Mouse (Mus musculus) liver, postnatal 0 days (tissue): Measurements from ENCODE around the gene Cers5. TPM values are rescaled to one million over a fixed set of nuclear protein-coding genes. Genes with fewer than 3 reads are reported as not detected.

Experiments used
- ATAC-seq: fragments of 200-750 bp; cut with Nextera tagmentation; 2 replicates; pipeline ENCODE4 v1.8.0; 2017; ENCODE audit warnings: mild to moderate bottlenecking, moderate library complexity
- DNase-seq: peaks from one replicate; pipeline ENCODE4 v3.0.0-alpha.2; 2016
- H3K27ac ChIP-seq: fragments of 300-500 bp; sonication (generic); 2 replicates; pipeline ENCODE4 v1.5.1; 2014; ENCODE audit warnings: antibody characterized with exemption, moderate library complexity, mild to moderate bottlenecking, low read depth
- H3K27me3 ChIP-seq: fragments of 300-500 bp; sonication (generic); 2 replicates; pipeline ENCODE4 v1.6.1; 2014; ENCODE audit warnings: low read length, control low read depth, mixed read lengths; ENCODE audit not compliant: insufficient read depth
- H3K36me3 ChIP-seq: fragments of 300-500 bp; sonication (generic); replicated peaks from 2 replicates; pipeline ENCODE4 v1.6.1; 2014; ENCODE audit warnings: mild to moderate bottlenecking, control low read depth, low read length, moderate library complexity, mixed read lengths; ENCODE audit not compliant: insufficient read depth
- H3K4me1 ChIP-seq: fragments of 300-500 bp; sonication (generic); 2 replicates; pipeline ENCODE4 v1.6.1; 2014; ENCODE audit warnings: antibody characterized with exemption, mild to moderate bottlenecking, control low read depth; ENCODE audit not compliant: insufficient read depth
- H3K4me2 ChIP-seq: fragments of 300-500 bp; sonication (generic); 2 replicates; pipeline ENCODE4 v1.6.1; 2014; ENCODE audit warnings: low read depth, mild to moderate bottlenecking, low read length, moderate library complexity, mixed read lengths
- H3K4me3 ChIP-seq: fragments of 300-500 bp; sonication (generic); 2 replicates; pipeline ENCODE4 v1.5.1; 2014; ENCODE audit warnings: low read depth, low read length
- H3K9ac ChIP-seq: fragments of 300-500 bp; sonication (generic); replicated peaks from 2 replicates; pipeline ENCODE4 v1.6.1; 2014; ENCODE audit warnings: mild to moderate bottlenecking, moderate library complexity
- H3K9me3 ChIP-seq: fragments of 300-500 bp; sonication (generic); 2 replicates; pipeline ENCODE4 v1.6.1; 2016; ENCODE audit warnings: mild to moderate bottlenecking, control low read depth, low read length, mixed read lengths
- CTCF ChIP-seq: sonication (generic); IDR thresholded peaks from 2 replicates; pipeline ENCODE4 v1.5.1; 2016; ENCODE audit warnings: antibody characterized with exemption, low read depth
- EP300 ChIP-seq: IDR thresholded peaks from 2 replicates; pipeline ENCODE4 v1.6.1; 2016; ENCODE audit warnings: antibody characterized with exemption, low read depth, mild to moderate bottlenecking
- WGBS: fragments of 180-500 bp; shearing (Covaris S2); extraction: QIAGEN DNeasy Blood & Tissue Kit; methylation state at CpG from one replicate; pipeline ENCODE4 v1.1.7; 2014; ENCODE audit not compliant: insufficient replicate concordance; 5-methylcytosine and 5-hydroxymethylcytosine counted together
- polyA plus RNA-seq: library from polyadenylated mRNA; unstranded; fragments of >200 nt; fragmentation: Nextera tagmentation; extraction: Ambion mirVana; gene quantifications from 2 replicates; pipeline ENCODE4 v1.2.1, GENCODE M21; 2015

The Cers5 gene
- polyA plus RNA-seq, 1 experiment from 2014 or later, result 7.0 TPM

DNA sequence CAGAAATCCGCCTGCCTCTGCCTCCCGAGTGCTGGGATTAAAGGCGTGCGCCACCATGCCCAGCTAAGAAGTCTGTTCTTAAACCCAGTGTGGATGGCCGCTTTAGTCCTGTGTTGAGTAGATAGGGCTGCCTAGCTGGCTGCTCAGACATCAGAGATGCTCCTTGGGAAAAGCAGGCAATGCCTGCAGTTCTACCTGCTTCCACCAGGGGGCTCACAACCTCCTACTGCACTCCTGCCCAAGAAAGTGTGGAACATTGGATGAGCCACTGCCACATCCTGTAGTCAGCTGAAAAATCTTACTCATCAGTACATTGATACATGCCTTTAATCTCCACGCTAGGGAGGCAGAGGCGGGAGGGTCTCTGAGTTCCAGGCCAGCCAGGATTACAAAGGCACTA is 57.8 kb downstream of the Cers5 start:
- 0 out of 2 replicates have a peak overlapping the region, but pooled peaks have one; percentile 24 for H3K9ac ChIP-seq
- WGBS, result 42% methylated on average over 7 of the region's 7 CpGs
- peaks cover 16% of the 10 kb centered on the region for H3K36me3 ChIP-seq
- peak; percentile 98 for TF ChIP-seq CTCF
- TF ChIP-seq EP300, result no peak
- no peaks in the 10 kb centered on the region for H3K9me3 ChIP-seq
- ATAC-seq, result peak; percentile 45
- no peaks in the 10 kb centered on the region for H3K27me3 ChIP-seq
- peak overlapping the region; percentile 29; the same call in 1 of the 2 replicates for H3K4me2 ChIP-seq
- no peak overlapping the region for H3K4me3 ChIP-seq
- peak; percentile 77 for DNase-seq
- H3K27ac ChIP-seq, result peak overlapping the region; percentile 70
- H3K4me1 ChIP-seq, result peaks cover 41% of the 10 kb centered on the region

DNA sequence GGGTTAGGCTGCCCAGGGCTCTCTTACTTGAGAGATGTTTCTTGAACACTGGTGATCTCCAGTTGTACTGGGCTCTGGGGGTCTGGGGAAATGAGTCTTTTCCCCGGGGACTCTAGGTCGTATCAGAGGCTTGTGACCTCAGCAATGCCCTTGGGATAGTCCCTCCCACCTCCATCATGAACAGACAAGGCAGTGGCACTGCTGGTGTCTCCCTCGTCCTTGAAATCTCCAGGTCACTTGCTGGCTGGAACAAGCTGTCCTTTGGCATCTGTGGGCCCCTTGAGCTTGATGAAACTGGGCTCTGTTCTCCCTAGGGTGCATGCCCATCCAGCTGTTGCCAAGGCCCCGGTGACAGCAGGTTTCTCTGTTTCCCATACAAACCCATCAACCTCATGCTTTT is 58.5 kb downstream of the Cers5 start:
- Histone ChIP-seq H3K4me2 (no peak overlapping the region), H3K36me3 (peaks cover 22% of the 10 kb centered on the region), H3K9me3 (no peaks in the 10 kb centered on the region), H3K27ac (peak overlapping the region; percentile 16; the same call in 1 of the 2 replicates), H3K4me3 (no peak overlapping the region), H3K4me1 (peaks cover 41% of the 10 kb centered on the region), H3K9ac (no peak overlapping the region), H3K27me3 (no peaks in the 10 kb centered on the region)
- no peak for DNase-seq
- no peak for TF ChIP-seq EP300
- TF ChIP-seq CTCF, result no peak
- ATAC-seq, result no peak
- WGBS, result 69% methylated on average over 4 of the region's 4 CpGs

DNA sequence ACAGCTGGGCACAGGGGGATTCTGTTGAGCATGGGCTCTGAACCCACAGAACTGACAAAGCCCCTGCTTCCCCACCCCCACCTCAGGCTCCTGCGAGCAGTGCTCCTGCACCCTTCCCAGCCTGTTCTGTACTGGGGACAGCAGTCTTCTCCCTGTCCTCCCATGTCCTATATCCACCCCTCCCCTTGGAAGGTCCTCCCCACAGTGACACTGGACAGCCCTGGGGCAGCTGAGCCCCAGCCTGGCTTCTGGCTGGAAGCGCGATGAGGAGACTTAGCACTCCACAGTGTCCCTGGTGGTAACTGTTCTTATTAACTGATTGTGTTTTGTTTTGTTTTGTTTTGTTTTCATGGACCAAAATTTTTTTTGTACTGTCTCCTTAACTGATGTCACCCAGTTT is 59.1 kb downstream of the Cers5 start:
- no peak for DNase-seq
- no peaks in the 10 kb centered on the region for H3K9me3 ChIP-seq
- no peak overlapping the region for H3K4me2 ChIP-seq
- 85% methylated on average over 3 of the region's 3 CpGs for WGBS
- H3K27me3 ChIP-seq, result no peaks in the 10 kb centered on the region
- H3K9ac ChIP-seq, result no peak overlapping the region
- ATAC-seq, result no peak
- peaks cover 41% of the 10 kb centered on the region for H3K4me1 ChIP-seq
- no peak overlapping the region for H3K4me3 ChIP-seq
- H3K36me3 ChIP-seq, result peaks cover 29% of the 10 kb centered on the region
- no peak overlapping the region for H3K27ac ChIP-seq
- TF ChIP-seq EP300 (no peak), CTCF (no peak)

- Histone ChIP-seq H3K27me3 (no peaks in the 10 kb centered on the region), H3K4me1 (peaks cover 41% of the 10 kb centered on the region), H3K4me3 (no peak overlapping the region), H3K27ac (no peak overlapping the region), H3K36me3 (peaks cover 32% of the 10 kb centered on the region), H3K9ac (0 out of 2 replicates have a peak overlapping the region, but pooled peaks have one; percentile 5), H3K4me2 (no peak overlapping the region), H3K9me3 (no peaks in the 10 kb centered on the region)
- WGBS, result 74% methylated on average over 13 of the region's 13 CpGs
- no peak for TF ChIP-seq EP300
- no peak for TF ChIP-seq CTCF
- DNase-seq, result no peak
- ATAC-seq, result no peak
Measured at GRCm38 (mm10) chr15:99712666-99713559, 59.8 kb downstream of the Cers5 start.

GRCm38 (mm10) chr15:99711491-99711890 is 61.2 kb downstream of the Cers5 start:
- Histone ChIP-seq H3K4me3 (no peak overlapping the region), H3K27ac (peak overlapping the region; percentile 57), H3K27me3 (no peaks in the 10 kb centered on the region), H3K36me3 (peaks cover 42% of the 10 kb centered on the region), H3K9me3 (no peaks in the 10 kb centered on the region), H3K4me1 (peaks cover 36% of the 10 kb centered on the region), H3K9ac (no peak overlapping the region), H3K4me2 (no peak overlapping the region)
- 62% methylated on average over 3 of the region's 3 CpGs for WGBS
- TF ChIP-seq CTCF, result no peak
- TF ChIP-seq EP300, result no peak
- no peak for DNase-seq
- ATAC-seq, result peak; percentile 33
